8 mouse cellular contexts compared by ENCODE assay signal in genomic region chr9:95404811-95405465, GRCm38 (mm10). TPM values are rescaled to one million over a fixed set of nuclear protein-coding genes. Genes with fewer than 3 reads are reported as not detected.
DNase-seq lines count a peak whose midpoint lies in the region; ATAC-seq and TF ChIP-seq lines count a peak whose summit lies in the region.

No protein-coding gene starts in this region.

- no peak overlapping the region for H3K9ac ChIP-seq in hindbrain, embryonic 15.5 days
- no peak overlapping the region for H3K9ac ChIP-seq in lung, postnatal 0 days (replicated peaks; ENCODE audit: low read depth)

- TF ChIP-seq EP300 in lung, postnatal 0 days (IDR thresholded peaks at IDR 0.05): no peak

- H3K4me3 ChIP-seq in thymus, adult 2 months (ENCODE audit: control insufficient read depth, insufficient read depth, low read length): no peak overlapping the region
- peak overlapping the region; percentile 64 for H3K4me3 ChIP-seq in hindbrain, embryonic 15.5 days
- peak overlapping the region; percentile 62 for H3K4me3 ChIP-seq in lung, postnatal 0 days (ENCODE audit: low read depth, low read length)

- H3K4me2 ChIP-seq in hindbrain, embryonic 15.5 days: peak overlapping the region; percentile 98
- H3K4me2 ChIP-seq in lung, postnatal 0 days (replicated peaks; ENCODE audit: low read depth, low read length): peak overlapping the region; percentile 91

- TF ChIP-seq POLR2A in thymus, adult 2 months (IDR thresholded peaks at IDR 0.05; ENCODE audit: control insufficient read depth, extremely low read depth, insufficient read depth, low read length, poor library complexity): no peak

- peaks cover 12% of the 10 kb centered on the region for H3K27me3 ChIP-seq in thymus, adult 2 months (ENCODE audit: control insufficient read depth, insufficient read depth, low read length)
- H3K27me3 ChIP-seq in hindbrain, embryonic 15.5 days: peaks cover 5% of the 10 kb centered on the region; the same call in 1 of the 2 replicates
- H3K27me3 ChIP-seq in lung, postnatal 0 days (replicated peaks; ENCODE audit: insufficient read depth, low read length): peaks cover 33% of the 10 kb centered on the region

- no peak overlapping the region for H3K27ac ChIP-seq in thymus, adult 2 months (ENCODE audit: control insufficient read depth, insufficient read depth, low read length)
- H3K27ac ChIP-seq in hindbrain, embryonic 15.5 days (replicated peaks): no peak overlapping the region
- H3K27ac ChIP-seq in lung, postnatal 0 days (ENCODE audit: low read length): no peak overlapping the region

- WGBS in thymus, adult 2 months: 91% methylated on average over 38 of the region's 38 CpGs
- 77% methylated on average over 38 of the region's 38 CpGs for WGBS in hindbrain, embryonic 15.5 days
- 72% methylated on average over 38 of the region's 38 CpGs for WGBS in lung, postnatal 0 days

- H3K36me3 ChIP-seq in thymus, adult 2 months (ENCODE audit: control insufficient read depth, insufficient read depth, low read length): no peaks in the 10 kb centered on the region
- H3K36me3 ChIP-seq in hindbrain, embryonic 15.5 days: no peaks in the 10 kb centered on the region
- H3K36me3 ChIP-seq in lung, postnatal 0 days (ENCODE audit: insufficient read depth, low read length): no peaks in the 10 kb centered on the region

- no peak for TF ChIP-seq CTCF in thymus, adult 2 months (IDR thresholded peaks at IDR 0.05; ENCODE audit: borderline replicate concordance, control insufficient read depth, extremely low read depth, insufficient read depth, low read length, poor library complexity)
- no peak for TF ChIP-seq CTCF in lung, postnatal 0 days (IDR thresholded peaks at IDR 0.05)

- H3K9me3 ChIP-seq in hindbrain, embryonic 15.5 days: no peaks in the 10 kb centered on the region
- no peaks in the 10 kb centered on the region for H3K9me3 ChIP-seq in lung, postnatal 0 days (ENCODE audit: low read length)

- no peak for ATAC-seq in hindbrain, embryonic 15.5 days (ENCODE audit: low FRiP score, low read depth)
- ATAC-seq in lung, postnatal 0 days: no peak
- no peak for ATAC-seq in erythroblast, adult 5-6 weeks (replicated peaks; ENCODE audit: low FRiP score, poor library complexity, severe bottlenecking)

- DNase-seq in cerebellum, adult 11 months: peak; percentile 3
- no peak for DNase-seq in cerebellum, adult 9-10 months
- DNase-seq in thymus, postnatal 14 days: peak; percentile 4
- no peak for DNase-seq in thymus, adult 2 months
- DNase-seq in lung, postnatal 0 days (ENCODE audit: low spot score): no peak
- DNase-seq in yolk sac, embryonic 10.5 days (ENCODE audit: low spot score): no peak

- peaks cover 23% of the 10 kb centered on the region for H3K4me1 ChIP-seq in thymus, adult 2 months (replicated peaks; ENCODE audit: control insufficient read depth, insufficient read depth, low read length)
- peaks cover 33% of the 10 kb centered on the region for H3K4me1 ChIP-seq in hindbrain, embryonic 15.5 days (replicated peaks)
- H3K4me1 ChIP-seq in lung, postnatal 0 days (ENCODE audit: insufficient read depth, low read depth, low read length): peaks cover 5% of the 10 kb centered on the region; the same call in 1 of the 2 replicates

RNA-seq across cellular contexts. Expression of gene Chst2, which starts 1.6 kb away (rescaled TPM):
- polyA plus RNA-seq in thymus, adult 2 months (2012; rRNA removed): 2.5 and 3.4 TPM in 2 replicates
- 16.1 and 17.8 TPM in 2 replicates for polyA plus RNA-seq in hindbrain, embryonic 15.5 days (2015; fragmentation: Nextera tagmentation; extraction: Ambion mirVana)
- polyA plus RNA-seq in lung, postnatal 0 days (2015; fragmentation: Nextera tagmentation; extraction: Ambion mirVana): 11.4 and 14.7 TPM in 2 replicates
- 0.21 TPM in 1 of 2 replicates, not detected in the other for total RNA-seq in erythroblast, adult 5-6 weeks (2015; ENCODE audit: low replicate concordance)
- not detected in 2 replicates for total RNA-seq in erythroblast, adult 5-6 weeks (2017; ENCODE audit: low replicate concordance)

Comparison
In these comparisons a context has a peak if more than half of its experiments do, and no peak if none do; other contexts are left out.
1. DNase-seq: peak in cerebellum, adult 11 months (single experiment) and thymus, postnatal 14 days (single experiment); none in cerebellum, adult 9-10 months (single experiment), thymus, adult 2 months (single experiment), lung, postnatal 0 days (single experiment) and yolk sac, embryonic 10.5 days (single experiment).